Mouse (Mus musculus) liver, embryonic 14.5 days (tissue): ENCODE measurements around the gene Adgrl4.

Experiments
- CTCF ChIP-seq: IDR thresholded peaks from 2 replicates; pipeline ENCODE4 v1.5.1; 2016; ENCODE audit warnings: antibody characterized with exemption, low read depth, control low read depth
- EP300 ChIP-seq: IDR thresholded peaks from 2 replicates; pipeline ENCODE4 v1.6.1; 2016; ENCODE audit warnings: antibody characterized with exemption, low read depth

- TF ChIP-seq EP300 (no peak), CTCF (no peak)
Observed at GRCm38 (mm10) chr3:151411031-151411430, 26.7 kb upstream of the Adgrl4 start.
